8 mouse cellular contexts compared by ENCODE assay signal in the genomic region with DNA sequence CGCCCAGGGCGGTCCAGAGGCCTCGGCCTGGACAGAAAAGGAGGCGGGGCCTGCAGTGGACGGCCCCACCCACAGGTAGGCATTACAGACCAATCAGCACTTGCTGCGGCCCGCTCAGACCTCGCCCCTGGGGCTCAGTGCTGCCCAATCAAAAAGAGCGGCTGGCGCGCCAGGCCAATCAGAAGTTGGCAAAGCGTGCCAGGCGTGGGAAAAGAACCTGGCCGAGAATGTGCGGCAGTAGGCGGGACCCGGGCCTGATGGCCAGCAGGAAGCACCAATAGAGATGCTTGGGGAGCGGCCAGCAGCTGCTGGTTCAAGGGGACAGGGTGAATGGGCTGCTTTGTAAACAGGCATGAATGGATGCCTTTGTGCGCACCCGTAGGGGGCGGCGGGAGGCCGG. TPM values are rescaled to one million over a fixed set of nuclear protein-coding genes. Genes with fewer than 3 reads are reported as not detected.
DNase-seq lines count a peak whose midpoint lies in the region; ATAC-seq and TF ChIP-seq lines count a peak whose summit lies in the region.

Gene Myh14, minus strand, starts transcription at position 41 of the 400 bp plus-strand sequence.

- H3K27ac ChIP-seq in hindbrain, embryonic 11.5 days (ENCODE audit: low read depth, low read length), result no peak within 1 kb of the TSS

- peaks cover 2% of the 10 kb centered on the region; the same call in 1 of the 2 replicates for H3K4me1 ChIP-seq in hindbrain, embryonic 11.5 days (replicated peaks; ENCODE audit: control insufficient read depth, insufficient read depth, low read length)
- H3K4me1 ChIP-seq in lung, adult 2 months (ENCODE audit: control insufficient read depth, insufficient read depth, low read length), result no peaks in the 10 kb centered on the region; the same call in 1 of the 2 replicates

- WGBS in hindbrain, embryonic 11.5 days, result under 1% methylated on average over 23 of the region's 23 CpGs
- under 1% methylated on average over 23 of the region's 23 CpGs for WGBS in lung, adult 2 months

- peak; percentile 96 for ATAC-seq in hindbrain, embryonic 11.5 days (ENCODE audit: low FRiP score)

- peaks cover 15% of the 10 kb centered on the region for H3K27me3 ChIP-seq in hindbrain, embryonic 11.5 days (ENCODE audit: control insufficient read depth, insufficient read depth, low read length)

- no peak for TF ChIP-seq POLR2A in lung, adult 2 months (IDR thresholded peaks at IDR 0.05; ENCODE audit: borderline replicate concordance, extremely low read depth, low read depth, low read length)

- H3K36me3 ChIP-seq in hindbrain, embryonic 11.5 days (ENCODE audit: control insufficient read depth, insufficient read depth, low read length), result no peaks in the 10 kb centered on the region

- H3K9ac ChIP-seq in hindbrain, embryonic 11.5 days (ENCODE audit: low read depth, low read length), result no peak within 1 kb of the TSS

- peak within 1 kb of the TSS; percentile 46 for H3K4me2 ChIP-seq in hindbrain, embryonic 11.5 days (replicated peaks; ENCODE audit: low read depth, low read length)

- DNase-seq in WW6 (ENCODE audit: low read depth, low spot score), result peak; percentile 45
- peak; percentile 95 to 97 for DNase-seq in cerebellum, postnatal 25 days
- DNase-seq in frontal cortex, postnatal 14 days (ENCODE audit: low spot score in 2 of 2), result peak; percentile 86 to 91
- peak; percentile 88 for DNase-seq in hindbrain, embryonic 11.5 days (ENCODE audit: low spot score)
- DNase-seq in layer of hippocampus, adult 9-10 months (ENCODE audit: low spot score), result peak; percentile 82
- peak; percentile 87 for DNase-seq in lung, adult 2 months
- peak; percentile 87 for DNase-seq in ovary, adult 18-20 months (ENCODE audit: low spot score)
- peak; percentile 83 to 84 for DNase-seq in urinary bladder, adult 18-20 months (ENCODE audit: low spot score in 2 of 2)

- TF ChIP-seq CTCF in lung, adult 2 months (IDR thresholded peaks at IDR 0.05; ENCODE audit: insufficient read depth, low read length), result no peak

- no peak within 1 kb of the TSS for H3K4me3 ChIP-seq in hindbrain, embryonic 11.5 days (ENCODE audit: low read depth, low read length)
- H3K4me3 ChIP-seq in lung, adult 2 months (replicated peaks; ENCODE audit: extremely low read depth, low read depth, low read length), result peak within 1 kb of the TSS; percentile 41

- H3K9me3 ChIP-seq in hindbrain, embryonic 11.5 days (ENCODE audit: control insufficient read depth, low read length), result 0 out of 2 replicates have a peak, but pooled peaks cover 4% of the 10 kb centered on the region

RNA-seq across cellular contexts. Expression of gene Myh14, which starts in this region (rescaled TPM):
- 1.9 and 2.3 TPM in 2 replicates for polyA plus RNA-seq in hindbrain, embryonic 11.5 days (2014; fragmentation: Nextera tagmentation; extraction: Ambion mirVana)
- polyA plus RNA-seq in lung, adult 2 months (2012; rRNA removed), result 223 and 227 TPM in 2 replicates

Comparison
In these comparisons a context has a peak if more than half of its experiments do, and no peak if none do; other contexts are left out.
1. RNA of gene Myh14 (polyA plus RNA-seq): 223 to 227 TPM in lung, adult 2 months; 1.9 to 2.3 TPM in hindbrain, embryonic 11.5 days; every median in the first group is over 10 times any median in the second.
2. DNase-seq: peak in every context shown above with its lines; median percentile 96 in cerebellum, postnatal 25 days; 88 in frontal cortex, postnatal 14 days; 88 in hindbrain, embryonic 11.5 days; 87 in lung, adult 2 months; 87 in ovary, adult 18-20 months; 84 in urinary bladder, adult 18-20 months; 82 in layer of hippocampus, adult 9-10 months; 45 in WW6.